Mouse (Mus musculus): Measurements from ENCODE around the gene Tshr. TPM values are rescaled to one million over a fixed set of nuclear protein-coding genes. Genes with fewer than 3 reads are reported as not detected.

Gene Tshr
- total RNA-seq, 2 experiments from 2014 or later, result 0.36 to 2.1 TPM

DNA sequence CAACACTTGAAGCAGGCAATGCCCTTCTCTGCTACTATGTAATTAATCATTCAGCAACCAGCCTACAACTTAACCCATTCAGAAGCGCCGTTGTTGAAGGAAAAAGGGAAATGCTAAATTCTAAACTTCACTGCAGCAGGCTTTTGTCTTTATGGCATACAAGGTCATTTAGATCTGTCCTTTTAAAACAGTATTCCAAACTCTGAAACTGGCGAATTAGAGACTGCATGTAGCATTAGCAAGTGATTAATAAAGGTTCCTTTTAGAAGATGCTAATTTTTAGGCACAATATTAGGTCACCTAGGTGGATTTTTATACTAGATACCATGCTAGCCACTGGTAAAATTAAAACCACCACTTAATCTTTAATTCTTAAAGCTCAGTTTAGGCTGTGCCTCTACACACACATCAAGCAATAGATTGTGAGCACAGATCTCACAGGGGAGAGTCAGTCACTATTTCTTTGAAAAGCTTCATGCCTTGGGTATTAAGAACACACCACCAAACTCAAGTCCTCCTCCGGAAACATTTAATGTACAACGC is 203.2 kb downstream of the Tshr start:
- no peak for DNase-seq

DNA sequence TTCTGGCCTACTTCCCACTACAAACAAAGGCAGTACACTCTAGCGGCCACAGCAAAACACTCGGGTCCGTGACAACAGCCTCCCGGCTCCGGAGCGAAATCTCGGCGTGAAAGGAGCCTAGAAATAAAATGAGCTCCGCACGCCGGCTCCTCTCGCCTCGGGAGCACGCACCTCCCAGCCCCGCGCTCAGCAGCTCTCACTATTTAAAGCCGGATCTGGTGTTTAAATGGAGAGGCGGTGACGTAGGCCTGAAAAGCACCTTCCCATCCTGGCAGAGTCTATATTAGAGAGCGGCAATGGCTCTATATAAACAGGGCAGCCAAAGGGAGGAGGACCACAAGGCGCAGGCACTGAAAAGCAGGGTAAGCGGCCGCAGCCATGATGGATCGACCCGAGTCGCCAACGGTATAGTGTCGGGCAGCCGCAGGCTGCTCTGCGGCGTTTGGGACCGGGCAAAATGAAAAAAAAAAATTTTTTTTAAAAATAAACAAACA is 203.9 kb downstream of the Tshr start:
- peak; percentile 91 for DNase-seq

GRCm38 (mm10) chr12:91588670-91589541 is 204.5 kb downstream of the Tshr start:
- peak; percentile 58 for DNase-seq

- no peak for DNase-seq
These were observed 205.1 kb downstream of the Tshr start for GRCm38 (mm10) chr12:91589542-91589846.

DNA sequence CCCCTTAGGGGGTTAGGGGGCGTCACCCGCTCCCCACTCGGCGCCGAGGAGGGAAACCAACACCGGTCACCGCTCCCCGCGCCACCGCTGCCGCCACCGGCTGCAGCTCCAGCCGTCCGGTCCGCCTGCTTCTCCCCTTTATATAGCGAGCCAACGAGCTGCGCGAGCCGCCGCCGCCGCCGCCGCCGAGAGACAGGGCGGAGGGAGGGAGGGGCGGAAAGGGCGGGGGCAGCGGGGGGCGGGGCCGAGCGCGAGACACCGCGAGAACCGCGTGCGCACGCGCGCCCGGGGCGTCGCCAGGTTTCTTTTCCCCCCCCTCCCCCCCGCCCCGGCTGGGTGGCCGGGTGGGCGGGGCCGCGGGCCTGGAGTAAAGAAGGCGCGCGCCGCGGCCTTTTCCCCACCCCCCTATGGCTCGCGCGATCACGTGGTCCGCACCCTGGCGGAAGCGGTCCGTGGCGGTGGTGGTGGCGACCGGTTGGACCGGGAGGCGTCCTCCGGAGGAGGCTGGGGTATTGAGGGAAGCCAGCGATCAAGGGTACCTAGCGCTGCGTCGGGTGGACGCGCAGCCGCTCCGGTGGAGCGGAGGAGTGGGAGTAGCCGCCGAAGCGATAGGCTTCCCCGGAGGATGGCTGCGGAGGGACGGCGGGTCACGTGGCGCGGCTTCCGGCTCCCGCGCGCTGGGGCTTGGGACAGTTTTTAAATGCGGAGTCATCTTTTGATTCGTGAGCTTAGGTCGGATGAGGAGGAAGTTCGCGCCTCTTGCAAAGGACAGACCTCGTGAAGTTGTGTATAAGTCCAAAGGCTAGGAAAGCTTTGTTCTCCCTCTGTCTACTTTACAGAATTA is 205.7 kb downstream of the Tshr start, which contains the start of gene Gtf2a1:
Gene Gtf2a1 (minus strand): TSS at position 641 of the 844 bp plus-strand sequence.
- peak; percentile 96 for DNase-seq

DNA sequence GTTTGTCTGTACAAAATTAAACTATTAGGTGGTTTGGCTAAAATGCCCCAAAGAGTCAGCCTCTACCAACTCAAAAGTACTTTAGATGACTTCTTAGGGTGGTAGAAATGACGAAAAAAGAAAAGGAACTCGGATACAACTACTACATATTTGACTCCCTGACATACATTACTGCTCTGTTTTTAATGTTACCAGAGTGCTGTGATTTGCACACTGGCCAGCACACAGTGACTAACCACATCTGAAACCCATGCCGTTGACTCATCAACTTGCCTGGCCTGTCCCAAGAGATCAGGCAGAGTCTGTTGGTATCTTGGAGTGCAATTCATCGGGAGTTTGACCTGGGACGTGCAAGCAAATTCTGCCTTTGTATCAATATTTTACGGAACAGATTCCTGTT is 206.4 kb downstream of the Tshr start:
- DNase-seq, result peak; percentile 30

DNA sequence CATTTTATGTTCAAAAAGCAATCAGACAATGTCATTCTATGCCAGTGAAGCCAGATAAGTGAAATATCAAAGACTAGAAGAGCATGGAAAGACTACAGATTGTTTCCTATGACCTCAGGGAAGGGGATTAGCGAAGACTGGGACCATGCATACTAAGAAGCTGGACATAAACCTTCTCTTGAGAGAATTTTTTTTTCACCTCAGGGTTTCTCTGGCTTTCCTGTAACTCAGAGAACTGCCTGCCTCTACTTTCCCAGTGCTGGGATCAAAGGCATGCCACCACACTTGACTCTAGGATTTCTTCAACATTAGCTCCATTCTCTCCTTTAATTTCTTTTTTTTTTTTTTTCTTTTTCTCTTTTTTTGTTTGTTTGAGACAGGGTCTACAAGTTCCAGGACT is 206.8 kb downstream of the Tshr start:
- no peak for DNase-seq

GRCm38 (mm10) chr12:91592128-91592527 is 207.8 kb downstream of the Tshr start:
- no peak for DNase-seq

Other genes with a start within 250 kb of the Tshr start
- under 1 TPM; 0.69 to 0.80 TPM for gene Cep128, start 154 bp upstream of the Tshr start, total RNA-seq (2021)
- gene Gtf2a1, start 205.9 kb downstream of the Tshr start, total RNA-seq (2021), result 10 to 100 TPM; 19.4 to 22.7 TPM